Mouse (Mus musculus) layer of hippocampus, postnatal 10 days (tissue): ENCODE data around the gene Olfr1349. TPM values are rescaled to one million over a fixed set of nuclear protein-coding genes. Genes with fewer than 3 reads are reported as not detected.
"Not testable (repeated sequence)": the region's sequence is repeated elsewhere in the genome, so short reads cannot be mapped to it uniquely, and the experiment has no call there.

ENCODE experiments used
- DNase-seq, 2 experiments: peaks; one replicate each; pipeline ENCODE4 v3.0.0; 2021; ENCODE audit warnings: low spot score in 2 of 2
- long read RNA-seq: library from polyadenylated mRNA; stranded (forward); transcript quantifications from one replicate; pipeline ENCODE4 v2.0.0, GENCODE M21; 2023
- total RNA-seq, 2 experiments: library from RNA; stranded (reverse); gene quantifications; 2 replicates each; pipeline ENCODE4 v1.2.3; 2021

The Olfr1349 gene
- under 1 TPM in 1 of 2 experiments, not detected in 1; 0.22 TPM for total RNA-seq
- long read RNA-seq, result 0 reads

DNA sequence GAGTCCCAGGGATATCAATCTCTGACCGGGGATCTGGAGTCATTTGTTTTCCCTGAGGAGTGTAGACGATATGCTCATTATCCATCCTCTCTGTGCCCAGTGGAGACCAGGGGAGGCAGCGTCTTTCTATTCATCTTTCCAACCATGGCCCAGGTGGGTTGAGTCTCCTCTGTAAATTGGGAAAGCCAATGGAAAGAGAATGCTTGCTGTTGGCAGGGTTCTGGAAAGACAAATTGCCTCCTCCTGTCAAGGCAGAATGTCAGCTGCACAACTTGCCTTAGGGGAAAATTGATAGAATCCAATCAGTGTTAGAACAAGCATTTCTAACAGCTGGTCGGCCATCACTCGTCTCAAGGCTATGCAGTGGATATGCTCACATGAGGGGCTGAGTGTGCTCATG, at the start of gene Olfr1349:
Olfr1349 (minus strand) TSS at position 101 of the 400 bp plus-strand sequence.
- DNase-seq, result no peak

GRCm38 (mm10) chr7:6564541-6564940, 41.8 kb upstream of the Olfr1349 start, which contains the start of gene Olfr1350:
Olfr1350 (plus strand) TSS chr7:6564841.
- no peak for DNase-seq

DNA sequence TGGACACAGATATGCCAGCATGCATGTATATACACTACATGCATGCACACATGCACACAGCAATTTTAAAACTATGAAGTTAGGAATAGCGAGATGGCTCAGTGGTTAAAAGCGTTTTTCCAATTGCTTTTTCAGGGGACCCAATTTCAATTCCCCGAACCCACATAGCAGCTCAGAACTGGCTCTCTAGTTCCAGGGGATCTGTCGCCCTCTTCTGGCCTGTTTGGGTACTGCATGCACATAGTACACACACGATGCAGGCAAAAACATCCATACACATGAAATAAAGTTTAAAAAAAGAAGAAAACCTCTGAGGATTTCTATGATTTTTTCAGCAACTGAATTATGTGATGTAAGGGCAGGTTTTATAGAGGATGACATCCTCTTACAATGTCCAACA, 3.4 kb upstream of the Olfr1349 start:
- DNase-seq, result peak; percentile 14 to 33

DNA sequence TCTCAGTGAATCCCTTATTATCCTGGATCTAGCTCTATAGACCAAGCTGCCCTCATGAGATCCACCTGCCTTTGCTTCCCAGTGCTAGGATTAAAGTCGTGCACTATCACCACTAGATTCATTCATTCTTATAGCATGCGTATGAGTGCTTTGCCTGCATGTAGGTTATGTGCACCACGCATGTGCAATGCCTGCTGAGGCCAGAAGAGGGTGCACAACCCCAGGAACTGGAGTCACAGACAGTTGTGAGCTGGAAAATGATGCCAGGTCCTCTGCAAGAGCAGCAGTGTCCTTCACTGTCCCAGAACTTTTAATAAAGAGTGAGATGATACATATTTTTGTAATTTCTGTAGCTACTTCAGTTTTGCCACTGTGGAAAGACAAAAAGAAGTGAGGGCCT, 2.3 kb upstream of the Olfr1349 start:
- no peak for DNase-seq

- no peak for DNase-seq
Observed at GRCm38 (mm10) chr7:6521666-6522065, 1.1 kb downstream of the Olfr1349 start.

- DNase-seq, result no peak
Observed at GRCm38 (mm10) chr7:6508648-6509047, 14.1 kb downstream of the Olfr1349 start, which contains the start of gene Olfr1348. Olfr1348 (minus strand) TSS chr7:6508748.

DNA sequence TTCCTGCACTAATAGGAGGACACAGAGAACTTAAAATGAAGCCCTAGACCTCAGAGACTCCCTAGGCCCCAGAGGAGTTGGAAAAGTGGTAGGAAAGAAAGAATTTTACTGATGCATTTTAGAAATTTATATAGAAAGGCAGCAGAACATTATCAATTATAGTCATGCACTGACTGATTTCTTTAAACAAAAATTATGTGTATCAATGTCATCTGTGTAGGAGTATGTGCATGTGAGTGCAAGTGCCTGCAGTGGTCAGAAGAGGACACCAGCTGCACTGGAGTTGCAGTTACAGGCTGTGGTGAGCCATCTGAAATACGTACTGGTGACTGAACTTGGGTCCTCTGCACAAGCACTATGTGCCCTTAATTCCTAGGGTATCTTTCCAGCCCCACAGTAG, 23.1 kb downstream of the Olfr1349 start, which contains the start of gene Olfr1347:
Olfr1347 (minus strand) TSS at position 101 of the 400 bp plus-strand sequence.
- no peak for DNase-seq

DNA sequence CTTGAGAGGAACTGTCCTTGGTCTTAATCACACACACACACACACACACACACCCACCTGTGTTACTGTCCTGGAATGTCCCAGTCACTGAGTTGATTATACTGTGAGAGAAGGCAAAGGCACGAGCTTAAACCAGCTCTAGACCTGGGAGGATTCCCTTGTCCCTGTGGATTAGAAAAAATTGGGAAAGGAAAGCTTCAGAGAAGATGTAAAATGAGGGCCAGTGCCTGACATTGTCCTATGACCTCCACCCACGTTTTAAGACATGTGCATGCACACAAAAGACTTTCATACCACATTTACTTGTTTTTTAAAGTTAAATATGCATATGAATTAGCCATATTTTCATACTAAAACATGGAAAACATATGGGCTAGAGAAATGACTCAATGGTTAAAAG, 35.9 kb downstream of the Olfr1349 start, which contains the start of gene Olfr5:
Olfr5 (minus strand) TSS at position 101 of the 400 bp plus-strand sequence.
- DNase-seq, result no peak

- DNase-seq, result not testable (repeated sequence)
Observed at GRCm38 (mm10) chr7:6477633-6478032, 45.1 kb downstream of the Olfr1349 start.

- DNase-seq, result no peak
Observed at GRCm38 (mm10) chr7:6466951-6467350, 55.8 kb downstream of the Olfr1349 start, which contains the start of gene Olfr1346. Olfr1346 (plus strand) TSS chr7:6467101.

Other genes with a start within 250 kb of the Olfr1349 start
- gene Zfp667, start 236.4 kb downstream of the Olfr1349 start, total RNA-seq, result 10 to 100 TPM; 14.5 to 17.2 TPM
- 10 to 100 TPM; 17.6 to 17.8 TPM for gene Zfp583, start 191.7 kb downstream of the Olfr1349 start, total RNA-seq
- gene Gm3854, start 179.2 kb downstream of the Olfr1349 start, total RNA-seq, result 1 to 10 TPM; 5.6 to 6.8 TPM
- 1 to 10 TPM; 5.2 to 5.8 TPM for gene Zfp78, start 159.7 kb downstream of the Olfr1349 start, total RNA-seq
- gene Zfp28, start 139.7 kb downstream of the Olfr1349 start, total RNA-seq, result 10 to 100 TPM in 1 of 2 experiments, 1 to 10 TPM in 1; 8.6 to 10.3 TPM
- gene Smim17, start 124.2 kb downstream of the Olfr1349 start, total RNA-seq, result 10 to 100 TPM; 18.5 to 19.0 TPM
- gene Gm20715, start 112.7 kb downstream of the Olfr1349 start, total RNA-seq, result under 1 TPM; 0.09 to 0.14 TPM
- 1 to 10 TPM; 1.1 to 1.4 TPM for gene Olfr1344, start 84.3 kb downstream of the Olfr1349 start, total RNA-seq
- gene Olfr1336, start 66.8 kb downstream of the Olfr1349 start, total RNA-seq, result under 1 TPM in 1 of 2 experiments, not detected in 1; 0.04 TPM
- not detected for gene Olfr1346, start 55.8 kb downstream of the Olfr1349 start, total RNA-seq
- gene Olfr5, start 36.0 kb downstream of the Olfr1349 start, total RNA-seq, result not detected
- not detected for gene Olfr1347, start 23.2 kb downstream of the Olfr1349 start, total RNA-seq
- not detected for gene Olfr1348, start 14.2 kb downstream of the Olfr1349 start, total RNA-seq
- not detected for gene Olfr1350, start 41.9 kb upstream of the Olfr1349 start, total RNA-seq
- 10 to 100 TPM; 19.1 to 20.3 TPM for gene Zim1, start 173.5 kb upstream of the Olfr1349 start, total RNA-seq
- gene Peg3, start 207.5 kb upstream of the Olfr1349 start, total RNA-seq, result 100 to 1,000 TPM; 158 to 168 TPM
- 10 to 100 TPM; 47.1 to 47.6 TPM for gene Usp29, start 207.6 kb upstream of the Olfr1349 start, total RNA-seq